Mouse (Mus musculus) cerebellum, adult 8-10 months (tissue): ENCODE measurements around the gene Gm15114.
"Not testable (repeated sequence)": the region's sequence is repeated elsewhere in the genome, so short reads cannot be mapped to it uniquely, and the experiment has no call there.

Source experiments
- DNase-seq: peaks from one replicate; pipeline ENCODE4 v3.0.0; 2022

Gene Gm15114

GRCm38 (mm10) chrX:148488649-148489048 is at the start of gene Gm15114:
TSS of gene Gm15114 (plus strand) at chrX:148488949.
- not testable (repeated sequence) for DNase-seq
